Mouse (Mus musculus) sigmoid colon, adult 10 weeks (tissue): ENCODE data around the gene Zfp871. TPM values are rescaled to one million over a fixed set of nuclear protein-coding genes. Genes with fewer than 3 reads are reported as not detected.

Source experiments
- polyA plus RNA-seq: library from polyadenylated mRNA; stranded (reverse); fragments of 350-450 nt; fragmentation: Illumina TruSeq; extraction: RNeasy Lipid Tissue Mini Kit (QIAGEN cat#74804); gene quantifications from one replicate; pipeline ENCODE4 v1.2.3, GENCODE M21; 2014; ENCODE audit warnings: low read depth, low replicate concordance

Zfp871 gene
- polyA plus RNA-seq: 80.2 TPM

DNA sequence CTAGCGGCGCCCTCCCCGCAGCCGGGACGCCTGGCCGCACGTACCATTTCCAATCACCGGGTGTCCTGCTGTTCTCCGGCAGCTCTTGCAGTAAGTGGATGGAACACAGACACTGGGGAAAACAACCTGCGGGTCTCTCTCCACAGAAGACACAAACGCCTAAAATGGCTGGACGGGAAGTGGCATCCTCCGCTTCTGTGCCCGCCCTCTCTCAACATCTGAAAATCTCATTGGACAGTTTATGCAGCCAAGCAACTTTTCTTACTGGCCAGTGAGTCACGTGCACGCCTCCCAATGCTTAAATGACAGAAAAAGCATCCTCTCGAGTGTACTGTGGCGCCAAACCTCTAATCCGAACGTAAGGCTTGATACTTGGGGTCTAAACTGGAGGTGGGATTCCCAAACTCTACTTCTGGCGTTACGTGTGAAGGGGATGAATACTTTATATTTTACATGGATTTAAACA lies at the start of gene Zfp871:
Zfp871 (minus strand) TSS at position 194 of the 466 bp plus-strand sequence.

DNA sequence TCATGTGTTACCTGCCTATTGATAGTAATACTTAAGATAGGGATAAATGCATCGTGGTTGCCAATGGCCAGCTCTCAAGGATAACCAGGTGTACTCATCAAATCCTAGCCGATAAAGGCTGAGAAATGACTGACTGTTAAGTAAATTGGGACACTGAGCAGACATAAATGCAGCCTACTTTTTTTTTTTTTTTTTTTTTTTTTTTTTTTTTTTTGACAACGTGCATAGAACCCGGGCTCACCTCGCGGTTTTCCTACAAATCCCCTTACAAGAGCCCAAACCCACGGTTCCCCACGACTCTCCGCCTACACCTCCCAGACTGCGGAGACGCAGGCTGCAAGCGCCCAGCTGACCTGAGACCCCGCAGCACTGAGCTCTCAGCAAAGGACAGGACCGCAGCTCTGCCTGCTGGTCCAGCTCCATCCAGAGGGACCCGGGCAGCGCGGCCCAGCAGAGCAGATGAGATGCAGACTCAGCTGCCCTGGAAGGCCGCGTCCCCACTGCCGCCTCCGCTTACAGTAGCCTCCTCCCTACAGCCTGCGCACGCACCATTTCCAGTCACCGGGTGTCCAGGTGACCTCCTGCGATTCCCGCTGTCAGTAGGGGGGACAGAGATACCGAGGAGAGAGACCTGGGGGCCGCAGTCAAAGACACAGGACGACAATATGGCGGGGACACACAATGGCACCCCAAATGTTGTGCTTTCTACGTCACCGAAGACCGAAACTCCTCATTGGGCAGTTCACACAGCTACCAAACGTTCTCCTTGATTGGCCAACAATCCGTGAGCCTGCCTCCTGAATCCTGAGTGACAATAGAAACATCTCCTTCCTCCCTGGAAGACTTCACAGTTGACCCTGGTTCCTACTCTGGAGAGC lies 41.7 kb upstream of the Zfp871 start, which contains the start of gene Zfp799:
Zfp799 (minus strand) TSS at position 722 of the 878 bp plus-strand sequence.

DNA sequence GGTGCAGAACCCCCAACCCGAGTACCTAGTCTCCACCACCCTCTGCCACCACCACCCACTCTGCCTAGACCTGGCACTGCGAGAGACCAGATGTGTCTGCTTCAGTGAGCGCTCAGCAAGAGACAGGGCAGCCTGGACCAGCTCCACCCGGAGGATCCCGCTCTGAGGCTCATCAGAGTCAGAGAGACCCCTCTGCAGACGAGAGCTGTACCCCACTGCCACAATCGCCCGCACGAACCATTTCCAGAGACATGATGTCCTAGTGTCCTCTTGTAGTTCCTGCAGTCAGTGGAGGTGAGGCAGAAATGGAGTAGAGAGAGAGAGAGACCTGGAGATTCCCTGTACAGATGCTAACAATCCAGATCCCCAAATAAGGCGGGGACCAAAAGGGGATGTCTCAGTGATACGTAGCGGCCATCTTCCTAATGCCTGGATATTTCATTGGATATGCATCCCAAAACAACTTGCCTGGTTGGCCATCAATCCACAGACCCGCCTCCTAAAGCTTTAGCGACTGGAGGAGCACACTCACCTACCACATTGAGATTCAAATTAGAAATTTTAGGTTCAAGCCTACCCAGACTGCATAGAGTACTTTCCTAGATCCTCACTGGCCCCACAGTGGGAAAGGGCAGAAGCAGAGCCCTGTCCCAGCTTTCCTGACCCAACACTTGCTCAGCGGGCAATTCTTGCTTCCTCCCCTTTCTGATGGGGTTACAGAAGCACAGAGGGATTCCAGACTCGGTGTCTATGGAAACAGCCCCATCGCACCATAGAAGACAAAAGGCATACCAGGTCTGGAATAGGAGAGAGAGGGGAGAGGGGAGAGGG lies 21.7 kb upstream of the Zfp871 start, which contains the start of gene Zfp811:
Zfp811 (minus strand) TSS at position 388 of the 831 bp plus-strand sequence.

Other genes starting within 250 kb of the Zfp871 start
- not detected for gene Cyp4f37, start 167.0 kb downstream of the Zfp871 start, polyA plus RNA-seq
- 13.2 TPM for gene Cyp4f40, start 129.4 kb downstream of the Zfp871 start, polyA plus RNA-seq
- not detected for gene Cyp4f15, start 102.7 kb downstream of the Zfp871 start, polyA plus RNA-seq
- gene Zfp811, start 21.6 kb upstream of the Zfp871 start, polyA plus RNA-seq: 5.5 TPM
- gene Zfp799, start 42.0 kb upstream of the Zfp871 start, polyA plus RNA-seq: 24.1 TPM
- gene Zfp870, start 103.4 kb upstream of the Zfp871 start, polyA plus RNA-seq: 8.9 TPM
- gene Cyp4f14, start 129.1 kb upstream of the Zfp871 start, polyA plus RNA-seq: 33.8 TPM
- gene Cyp4f13, start 159.1 kb upstream of the Zfp871 start, polyA plus RNA-seq: 23.7 TPM
- gene Zfp472, start 177.5 kb upstream of the Zfp871 start, polyA plus RNA-seq: 21.5 TPM
- 26.9 TPM for gene Zfp952, start 204.8 kb upstream of the Zfp871 start, polyA plus RNA-seq
- 15.7 TPM for gene Zfp763, start 245.1 kb upstream of the Zfp871 start, polyA plus RNA-seq